Mouse (Mus musculus) heart, postnatal 4 days (tissue): ENCODE data around the gene Vars. TPM values are rescaled to one million over a fixed set of nuclear protein-coding genes. Genes with fewer than 3 reads are reported as not detected.
"Not testable (repeated sequence)": the region's sequence is repeated elsewhere in the genome, so short reads cannot be mapped to it uniquely, and the experiment has no call there.

Experiments used
- DNase-seq: peaks from one replicate; pipeline ENCODE4 v3.0.0; 2021
- total RNA-seq, 2 experiments: library from RNA; stranded (reverse); gene quantifications; 2 replicates each; pipeline ENCODE4 v1.2.3; 2021

Gene Vars
- 10 to 100 TPM; 46.7 to 49.0 TPM for total RNA-seq

DNA sequence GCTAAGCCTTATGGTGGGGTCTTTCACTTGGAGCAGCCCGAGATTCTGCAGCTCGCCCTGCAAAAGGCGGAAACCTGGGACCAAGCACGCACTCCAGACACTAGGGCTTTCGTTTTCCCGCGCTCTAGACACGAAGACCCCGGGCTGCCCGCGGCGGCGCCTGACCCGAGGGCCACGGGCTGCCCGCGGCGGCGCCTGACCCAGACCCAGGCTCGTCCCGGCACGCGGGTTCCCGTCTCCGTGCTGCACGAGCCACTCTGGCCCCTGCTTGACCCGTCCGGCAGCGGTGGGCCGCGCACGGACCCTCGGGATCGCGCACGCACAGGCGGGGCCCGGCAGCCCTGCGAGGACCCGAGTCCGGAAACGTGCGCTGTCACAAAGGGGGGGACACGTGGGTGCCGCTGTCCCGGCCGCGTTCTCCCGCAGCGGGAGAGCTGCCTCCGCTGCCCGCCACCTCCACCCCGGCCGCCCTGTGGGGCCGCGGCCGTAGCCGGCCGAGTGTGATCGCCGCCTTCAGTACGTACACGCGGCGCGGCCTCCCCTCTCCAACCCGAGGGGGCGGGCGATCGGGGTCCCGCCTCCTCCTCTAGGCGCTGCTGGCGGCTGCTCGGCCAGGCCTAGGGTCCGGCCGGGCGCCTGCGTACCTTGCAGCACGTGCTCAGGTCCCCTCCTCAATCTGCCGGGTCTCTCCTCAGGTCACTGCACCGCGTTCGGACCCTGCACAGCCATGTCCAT lies at the start of gene Vars:
Gene Vars (plus strand): TSS at position 271 of the 735 bp plus-strand sequence.
- DNase-seq, result peak; percentile 91

DNA sequence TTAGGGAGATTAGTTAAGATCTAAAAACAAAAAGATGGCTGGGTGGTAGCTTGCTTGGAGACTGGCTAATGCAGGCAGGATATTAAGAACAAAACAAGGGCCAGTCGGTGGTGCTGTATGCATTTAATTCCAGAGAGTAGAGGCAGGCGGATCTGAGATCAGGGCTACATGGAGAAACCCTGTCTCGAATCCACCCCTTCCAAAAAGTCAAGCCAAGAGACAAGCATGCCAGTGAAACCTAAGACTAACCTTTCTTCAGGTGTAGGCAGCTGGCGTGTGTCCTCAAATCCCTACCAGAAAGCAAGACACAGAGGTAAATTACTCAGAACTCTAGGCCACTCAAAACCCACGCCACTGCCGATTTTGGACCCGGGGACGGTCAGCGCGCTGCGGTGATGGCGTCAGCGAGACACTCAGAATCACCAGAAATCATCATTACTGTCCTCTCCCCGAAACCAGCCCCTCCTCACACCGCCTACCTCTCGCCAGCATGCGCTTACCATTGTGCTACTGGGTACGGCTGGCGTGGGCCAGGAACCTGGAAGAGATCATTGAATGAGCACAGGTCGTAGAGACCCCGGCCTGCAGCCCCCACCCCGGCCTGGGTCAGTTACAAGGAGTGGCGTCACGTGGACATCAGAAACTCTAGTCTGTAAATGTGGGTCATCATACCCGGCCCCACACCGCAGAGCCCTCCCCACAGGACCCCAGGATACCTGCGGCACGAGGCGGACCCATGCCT lies 49.0 kb upstream of the Vars start:
- no peak for DNase-seq

- peak; percentile 89 for DNase-seq
Measured at GRCm38 (mm10) chr17:34952378-34953040, 48.3 kb upstream of the Vars start.

GRCm38 (mm10) chr17:34953258-34953657 lies 47.5 kb upstream of the Vars start:
- DNase-seq, result no peak

- no peak for DNase-seq
Measured at GRCm38 (mm10) chr17:34953904-34954303, 46.9 kb upstream of the Vars start.

- DNase-seq, result no peak
Measured at GRCm38 (mm10) chr17:34954831-34955230, 46.0 kb upstream of the Vars start.

GRCm38 (mm10) chr17:34955884-34956283 lies 44.9 kb upstream of the Vars start:
- DNase-seq, result no peak

- DNase-seq, result no peak
Measured at GRCm38 (mm10) chr17:34956340-34956739, 44.4 kb upstream of the Vars start.

GRCm38 (mm10) chr17:34957291-34957690 lies 43.5 kb upstream of the Vars start:
- not testable (repeated sequence) for DNase-seq

DNA sequence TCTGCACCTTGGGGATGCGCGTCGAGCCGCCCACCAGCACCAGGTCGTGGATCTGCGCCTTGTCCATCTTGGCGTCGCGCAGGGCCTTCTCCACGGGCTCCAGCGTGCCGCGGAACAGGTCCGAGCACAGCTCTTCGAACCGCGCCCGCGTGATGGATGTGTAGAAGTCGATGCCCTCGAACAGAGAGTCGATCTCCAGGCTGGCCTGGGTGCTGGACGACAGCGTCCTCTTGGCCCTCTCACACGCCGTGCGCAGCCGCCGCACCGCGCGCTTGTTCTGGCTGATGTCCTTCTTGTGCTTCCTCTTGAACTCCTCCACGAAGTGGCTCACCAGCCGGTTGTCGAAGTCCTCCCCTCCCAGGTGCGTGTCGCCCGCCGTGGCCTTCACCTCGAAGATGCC lies 42.8 kb upstream of the Vars start:
- not testable (repeated sequence) for DNase-seq

DNA sequence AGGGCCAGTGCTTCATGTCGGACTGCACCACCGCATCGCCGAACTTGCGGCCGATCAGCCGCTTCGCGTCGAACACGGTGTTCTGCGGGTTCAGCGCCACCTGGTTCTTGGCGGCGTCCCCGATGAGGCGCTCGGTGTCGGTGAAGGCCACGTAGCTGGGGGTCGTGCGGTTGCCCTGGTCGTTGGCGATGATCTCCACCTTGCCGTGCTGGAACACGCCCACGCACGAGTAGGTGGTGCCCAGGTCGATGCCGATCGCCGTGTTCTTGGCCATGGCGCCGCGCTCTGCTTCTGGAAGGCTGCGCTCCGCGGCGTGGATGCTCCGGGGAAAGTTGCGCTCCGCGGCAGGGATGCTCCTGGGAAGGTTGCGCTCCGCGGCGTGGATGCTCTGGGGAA lies 42.1 kb upstream of the Vars start:
- not testable (repeated sequence) for DNase-seq

- peak; percentile 83 for DNase-seq
Measured at GRCm38 (mm10) chr17:34959130-34959778, 41.5 kb upstream of the Vars start, which contains the start of gene Hspa1b. Gene Hspa1b, minus strand, starts transcription at chr17:34959238.

DNA sequence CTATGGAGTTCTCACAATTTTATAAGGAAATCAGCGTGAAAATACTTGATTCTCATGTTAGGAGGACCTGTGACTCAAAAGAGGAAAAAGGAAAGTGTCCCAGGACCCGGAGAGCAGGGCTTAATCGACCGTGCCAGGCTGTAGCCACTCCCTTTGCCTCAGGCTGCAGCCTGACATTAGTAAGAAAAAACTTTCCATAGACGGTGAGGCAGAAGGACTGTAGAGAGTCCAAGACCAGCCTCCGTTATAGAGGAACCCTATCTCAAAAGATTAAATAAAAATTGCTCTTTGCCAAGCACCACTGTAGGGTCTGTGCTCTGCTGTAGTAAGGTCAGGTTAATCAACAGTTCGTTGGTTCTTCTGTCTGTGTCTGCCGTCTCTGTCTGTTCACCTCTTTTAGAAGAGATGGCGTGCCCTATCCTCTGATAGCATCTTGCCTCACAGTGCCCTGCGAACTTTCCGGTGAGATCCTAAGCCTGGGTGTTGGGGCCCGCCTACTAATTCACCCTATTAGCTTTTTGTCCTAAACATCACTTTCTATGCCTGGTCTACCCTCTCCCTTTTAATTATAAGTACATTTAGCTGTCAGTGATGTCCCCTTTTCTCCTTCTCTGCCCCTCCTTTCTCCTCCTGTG lies 40.8 kb upstream of the Vars start:
- DNase-seq, result peak; percentile 30

DNA sequence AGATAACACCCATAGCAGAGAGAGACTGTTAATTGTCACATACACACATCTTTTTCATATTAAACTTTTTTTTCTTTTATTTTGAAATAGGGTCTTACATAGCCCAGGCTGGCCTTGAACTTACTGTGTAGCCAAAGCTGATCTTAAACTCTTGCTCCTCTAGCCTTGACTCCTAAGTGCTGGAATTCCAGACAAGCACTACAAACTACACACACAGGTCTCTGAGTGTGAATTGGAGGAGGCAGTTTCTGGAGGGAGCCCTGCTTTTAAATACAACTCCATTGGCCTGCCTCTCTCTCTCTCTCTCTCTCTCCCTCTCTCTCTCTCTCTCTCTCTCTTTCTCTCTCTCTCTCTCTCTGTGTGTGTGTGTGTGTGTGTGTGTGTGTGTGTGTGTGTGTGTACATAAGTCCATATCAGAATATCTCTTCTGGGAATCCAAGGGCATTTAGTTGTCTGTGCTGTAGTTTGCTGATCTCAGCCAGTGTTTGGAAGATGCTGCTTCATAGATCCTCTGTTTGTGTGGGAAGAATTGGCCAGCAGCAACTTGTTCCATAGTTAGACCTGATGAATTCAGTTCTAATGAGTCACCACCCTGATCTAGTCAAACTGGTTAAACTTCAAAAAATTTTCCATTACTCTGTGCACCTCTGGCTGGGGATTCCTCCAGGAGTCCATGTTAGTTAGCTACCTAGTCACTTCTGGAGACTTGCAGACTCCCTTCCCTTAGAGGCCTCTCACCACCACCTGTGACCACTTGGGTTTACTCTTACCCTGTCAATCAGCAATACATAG lies 39.9 kb upstream of the Vars start:
- DNase-seq, result no peak

GRCm38 (mm10) chr17:34962125-34962524 lies 38.7 kb upstream of the Vars start:
- DNase-seq, result peak; percentile 43

- DNase-seq, result no peak
Measured at GRCm38 (mm10) chr17:34962841-34963240, 37.9 kb upstream of the Vars start.

GRCm38 (mm10) chr17:34964640-34965049 lies 36.1 kb upstream of the Vars start:
- DNase-seq, result no peak

DNA sequence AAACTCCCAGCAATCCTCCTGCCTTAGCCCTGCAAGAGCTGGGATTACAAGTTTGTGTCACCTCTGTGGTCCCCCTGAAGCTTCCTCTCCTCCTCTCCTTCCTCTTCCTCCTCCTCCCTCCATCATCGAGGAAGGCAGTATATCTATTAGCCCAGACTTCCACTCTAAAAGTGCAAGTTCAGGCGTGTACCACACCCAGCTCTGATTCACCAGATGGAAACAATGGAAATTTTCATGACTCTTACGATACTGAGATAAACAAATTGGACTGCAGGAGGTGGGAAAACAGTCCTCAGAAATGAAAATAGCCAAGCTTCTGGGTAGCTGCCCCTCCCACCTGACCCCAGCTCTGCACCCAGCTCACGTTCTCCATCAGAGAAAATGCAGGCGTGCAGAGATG lies 35.2 kb upstream of the Vars start:
- no peak for DNase-seq

DNA sequence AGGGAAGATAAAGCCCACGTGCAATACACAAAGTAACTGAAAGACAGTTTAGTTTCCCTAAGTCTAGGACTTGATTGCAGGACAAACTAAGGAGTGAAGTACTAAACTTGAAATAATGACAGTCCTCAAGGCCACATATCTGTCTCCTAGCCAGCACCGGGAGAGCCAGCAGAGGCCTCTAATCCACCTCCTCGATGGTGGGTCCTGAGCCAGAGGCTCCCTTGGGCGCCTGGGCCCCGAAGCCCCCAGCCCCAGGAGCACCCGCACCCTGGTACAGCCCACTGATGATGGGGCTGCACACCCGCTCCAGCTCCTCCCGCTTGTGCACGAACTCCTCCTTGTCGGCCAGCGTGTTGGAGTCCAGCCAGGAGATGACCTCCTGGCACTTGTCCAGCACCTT lies 31.0 kb upstream of the Vars start, which contains the start of gene Gm20481:
Gene Gm20481 (plus strand): TSS at position 91 of the 400 bp plus-strand sequence.
- not testable (repeated sequence) for DNase-seq

DNA sequence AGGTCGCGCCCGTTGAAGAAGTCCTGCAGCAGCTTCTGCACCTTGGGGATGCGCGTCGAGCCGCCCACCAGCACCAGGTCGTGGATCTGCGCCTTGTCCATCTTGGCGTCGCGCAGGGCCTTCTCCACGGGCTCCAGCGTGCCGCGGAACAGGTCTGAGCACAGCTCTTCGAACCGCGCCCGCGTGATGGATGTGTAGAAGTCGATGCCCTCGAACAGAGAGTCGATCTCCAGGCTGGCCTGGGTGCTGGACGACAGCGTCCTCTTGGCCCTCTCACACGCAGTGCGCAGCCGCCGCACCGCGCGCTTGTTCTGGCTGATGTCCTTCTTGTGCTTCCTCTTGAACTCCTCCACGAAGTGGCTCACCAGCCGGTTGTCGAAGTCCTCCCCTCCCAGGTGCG lies 29.9 kb upstream of the Vars start:
- not testable (repeated sequence) for DNase-seq

DNA sequence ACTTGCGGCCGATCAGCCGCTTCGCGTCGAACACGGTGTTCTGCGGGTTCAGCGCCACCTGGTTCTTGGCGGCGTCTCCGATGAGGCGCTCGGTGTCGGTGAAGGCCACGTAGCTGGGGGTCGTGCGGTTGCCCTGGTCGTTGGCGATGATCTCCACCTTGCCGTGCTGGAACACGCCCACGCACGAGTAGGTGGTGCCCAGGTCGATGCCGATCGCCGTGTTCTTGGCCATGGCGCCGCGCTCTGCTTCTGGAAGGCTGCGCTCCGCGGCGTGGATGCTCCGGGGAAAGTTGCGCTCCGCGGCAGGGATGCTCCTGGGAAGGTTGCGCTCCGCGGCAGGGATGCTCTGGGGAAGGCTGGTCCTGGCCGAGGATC lies 29.1 kb upstream of the Vars start:
- not testable (repeated sequence) for DNase-seq
